Mouse (Mus musculus) bone marrow, adult 2 months (tissue): ENCODE data around the gene Syngr1.

Experiments used
- CTCF ChIP-seq: fragments of 200-500 bp; IDR thresholded peaks from 2 replicates; pipeline ENCODE4 v1.5.1; 2011; ENCODE audit warnings: low read length, control low read depth; ENCODE audit not compliant: control insufficient read depth, insufficient read depth
- POLR2A ChIP-seq: fragments of 200-500 bp; IDR thresholded peaks from 2 replicates; pipeline ENCODE4 v1.6.1; 2011; ENCODE audit warnings: low read depth, mild to moderate bottlenecking, control low read depth, low read length, borderline replicate concordance; ENCODE audit not compliant: control insufficient read depth

DNA sequence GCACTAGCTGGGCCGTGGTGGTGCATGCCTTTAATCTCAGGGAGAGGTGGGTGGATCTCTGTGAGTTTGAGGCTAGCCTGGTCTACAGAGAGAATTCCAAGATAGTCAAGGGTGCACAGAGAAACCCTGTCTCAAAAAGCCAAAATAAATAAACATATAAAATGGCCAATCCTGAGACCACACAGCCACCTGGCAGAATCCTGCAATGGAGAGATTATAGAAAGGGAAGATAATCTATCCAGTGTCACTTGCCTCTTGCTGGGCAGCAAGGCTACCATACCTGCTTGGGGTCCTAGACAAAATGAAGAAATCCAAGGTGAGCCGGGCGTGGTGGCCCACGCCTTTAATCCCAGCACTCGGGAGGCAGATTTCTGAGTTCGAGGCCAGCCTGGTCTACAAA is 38.8 kb downstream of the Syngr1 start:
- TF ChIP-seq POLR2A (no peak), CTCF (no peak)
